Mouse (Mus musculus) lung, embryonic 16.5 days (tissue): ENCODE measurements around the gene Pdf. TPM values are rescaled to one million over a fixed set of nuclear protein-coding genes. Genes with fewer than 3 reads are reported as not detected.
"Not testable (repeated sequence)": the region's sequence is repeated elsewhere in the genome, so short reads cannot be mapped to it uniquely, and the experiment has no call there.

Source experiments
- ATAC-seq: fragments of 200-750 bp; cut with Nextera tagmentation; 2 replicates; pipeline ENCODE4 v1.8.0; 2017; ENCODE audit warnings: low read depth, mild to moderate bottlenecking, moderate library complexity
- H3K27ac ChIP-seq: fragments of 300-500 bp; sonication (generic); 2 replicates; pipeline ENCODE4 v1.5.1; 2014; ENCODE audit warnings: mild to moderate bottlenecking, control low read depth, low read length
- H3K27me3 ChIP-seq: fragments of 300-500 bp; sonication (generic); 2 replicates; pipeline ENCODE4 v1.6.1; 2014; ENCODE audit warnings: low read depth, low read length, mixed read lengths; ENCODE audit not compliant: control insufficient read depth, insufficient read depth
- H3K36me3 ChIP-seq: fragments of 300-500 bp; sonication (generic); 2 replicates; pipeline ENCODE4 v1.6.1; 2014; ENCODE audit warnings: low read length; ENCODE audit not compliant: control insufficient read depth, insufficient read depth
- H3K4me1 ChIP-seq: fragments of 300-500 bp; sonication (generic); replicated peaks from 2 replicates; pipeline ENCODE4 v1.6.1; 2014; ENCODE audit warnings: low read length, mixed read lengths; ENCODE audit not compliant: control insufficient read depth, insufficient read depth
- H3K4me2 ChIP-seq: fragments of 300-500 bp; sonication (generic); 2 replicates; pipeline ENCODE4 v1.6.1; 2014; ENCODE audit warnings: low read depth, low read length, control low read depth
- H3K4me3 ChIP-seq: fragments of 300-500 bp; sonication (generic); 2 replicates; pipeline ENCODE4 v1.5.1; 2014; ENCODE audit warnings: mild to moderate bottlenecking, low read length, control low read depth
- H3K9ac ChIP-seq: fragments of 300-500 bp; sonication (generic); 2 replicates; pipeline ENCODE4 v1.6.1; 2014; ENCODE audit warnings: low read length, control low read depth
- H3K9me3 ChIP-seq: fragments of 300-500 bp; sonication (generic); 2 replicates; pipeline ENCODE4 v1.6.1; 2016; ENCODE audit warnings: low read length; ENCODE audit not compliant: control insufficient read depth
- WGBS: fragments of 180-500 bp; shearing (Covaris S2); extraction: QIAGEN DNeasy Blood & Tissue Kit; methylation state at CpG from one replicate; pipeline ENCODE4 v1.1.7; 2014; 5-methylcytosine and 5-hydroxymethylcytosine counted together
- polyA plus RNA-seq: library from polyadenylated mRNA; unstranded; fragments of >200 nt; fragmentation: Nextera tagmentation; extraction: Ambion mirVana; gene quantifications from 2 replicates; pipeline ENCODE4 v1.2.1, GENCODE M21; 2015

The Pdf gene
- polyA plus RNA-seq, 1 experiment from 2014 or later: 35.5 TPM

DNA sequence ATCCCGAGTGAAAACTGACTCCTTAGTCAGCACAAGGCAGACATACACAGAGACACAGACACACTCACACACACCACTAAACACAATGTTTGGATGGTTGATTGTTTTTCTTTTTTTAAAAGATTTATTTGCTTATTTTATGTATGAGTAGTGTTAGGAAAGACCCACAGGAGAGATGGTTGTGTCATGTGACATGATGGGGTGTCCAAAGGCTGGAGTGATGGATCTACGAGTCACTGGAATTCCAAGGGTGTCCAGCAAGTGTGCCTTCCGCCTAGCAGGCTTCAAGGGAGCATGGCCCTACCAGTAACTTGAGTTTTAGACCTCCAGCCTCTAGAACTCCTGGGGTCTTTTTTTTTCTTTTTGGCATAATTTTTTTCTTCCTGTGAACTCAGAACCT lies 19.1 kb downstream of the Pdf start:
- no peak overlapping the region for H3K4me3 ChIP-seq
- no peaks in the 10 kb centered on the region for H3K36me3 ChIP-seq
- H3K4me2 ChIP-seq: no peak overlapping the region
- H3K4me1 ChIP-seq: peaks cover 17% of the 10 kb centered on the region
- H3K9me3 ChIP-seq: no peaks in the 10 kb centered on the region
- no peaks in the 10 kb centered on the region for H3K27me3 ChIP-seq
- no peak overlapping the region for H3K27ac ChIP-seq
- WGBS: 55% methylated on average over 3 of the region's 3 CpGs
- H3K9ac ChIP-seq: no peak overlapping the region
- no peak for ATAC-seq

DNA sequence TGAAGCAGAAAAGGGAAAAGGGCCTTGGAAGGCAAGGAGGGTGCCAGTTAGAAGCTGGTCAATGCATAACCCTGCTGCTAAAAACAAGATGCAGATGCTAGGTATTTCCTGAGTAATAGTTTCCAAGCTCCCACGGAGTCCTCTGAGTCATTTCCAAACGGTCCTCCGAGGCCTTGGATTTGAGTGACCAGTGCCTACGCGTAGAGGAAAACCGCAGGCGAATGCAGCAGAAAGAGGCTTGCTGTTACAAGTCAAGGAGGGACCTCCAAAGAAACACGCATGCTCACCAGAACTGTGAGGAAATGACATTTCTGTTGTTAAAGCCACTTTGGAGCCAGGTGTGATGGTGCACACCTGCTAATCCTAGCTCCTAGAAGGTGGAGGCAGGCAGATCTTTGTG lies 24.9 kb downstream of the Pdf start:
- H3K36me3 ChIP-seq: no peaks in the 10 kb centered on the region
- H3K9me3 ChIP-seq: no peaks in the 10 kb centered on the region
- no peak for ATAC-seq
- no peak overlapping the region for H3K27ac ChIP-seq
- no peaks in the 10 kb centered on the region for H3K27me3 ChIP-seq
- no peak overlapping the region for H3K4me2 ChIP-seq
- no peaks in the 10 kb centered on the region for H3K4me1 ChIP-seq
- H3K4me3 ChIP-seq: no peak overlapping the region
- 89% methylated on average over 8 of the region's 8 CpGs for WGBS
- H3K9ac ChIP-seq: no peak overlapping the region

DNA sequence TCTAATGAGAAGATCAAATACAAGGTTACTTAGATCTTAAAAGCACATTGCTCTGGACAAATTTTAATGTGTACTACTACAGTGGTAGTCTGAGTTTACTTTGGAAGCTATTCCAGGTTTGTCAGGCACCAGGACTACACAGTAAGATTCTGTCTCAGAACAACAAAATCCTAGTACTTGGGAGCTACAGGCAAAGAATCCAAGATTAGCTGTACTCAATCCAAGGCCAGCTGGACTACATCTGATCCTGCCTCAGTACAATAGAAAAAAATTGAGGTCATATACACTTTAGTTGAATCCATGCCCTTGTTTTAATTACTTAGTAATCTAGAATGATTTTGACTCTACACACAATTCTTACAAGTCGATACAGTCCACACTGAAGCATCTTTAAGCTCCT lies 33.5 kb downstream of the Pdf start:
- Histone ChIP-seq H3K27me3 (no peaks in the 10 kb centered on the region), H3K36me3 (peaks cover 5% of the 10 kb centered on the region; the same call in 1 of the 2 replicates), H3K9me3 (no peaks in the 10 kb centered on the region), H3K27ac (no peak overlapping the region), H3K4me2 (no peak overlapping the region), H3K9ac (no peak overlapping the region), H3K4me1 (no peaks in the 10 kb centered on the region), H3K4me3 (no peak overlapping the region)
- 73% methylated on average over 1 of the region's 1 CpGs for WGBS
- ATAC-seq: peak; percentile 60; the same call in 1 of the 2 replicates

DNA sequence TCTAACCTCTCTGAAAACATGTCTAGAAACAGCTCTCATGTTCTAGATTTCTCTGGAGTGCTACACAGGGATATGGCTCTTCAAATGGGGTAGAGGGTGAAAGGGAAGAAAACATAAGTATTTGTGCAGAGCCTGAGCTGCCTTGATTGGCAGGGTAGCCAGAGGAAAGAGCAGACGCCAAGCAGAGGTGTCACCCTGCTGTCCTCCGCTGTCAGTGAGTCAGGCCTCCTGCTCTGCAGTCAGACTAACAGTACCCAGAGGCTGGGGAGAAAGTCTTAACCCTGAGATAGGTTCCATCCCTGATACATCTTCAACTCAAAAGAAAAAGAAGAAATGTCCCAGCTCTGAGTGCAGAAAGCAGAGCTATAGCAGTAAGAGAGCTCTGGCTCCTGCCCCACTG lies 35.7 kb downstream of the Pdf start:
- ATAC-seq: no peak
- H3K27me3 ChIP-seq: no peaks in the 10 kb centered on the region
- no peak overlapping the region for H3K27ac ChIP-seq
- no peak overlapping the region for H3K4me2 ChIP-seq
- peaks cover 10% of the 10 kb centered on the region; the same call in 1 of the 2 replicates for H3K36me3 ChIP-seq
- no peaks in the 10 kb centered on the region for H3K9me3 ChIP-seq
- H3K4me1 ChIP-seq: no peaks in the 10 kb centered on the region
- 78% methylated on average over 2 of the region's 2 CpGs for WGBS
- H3K9ac ChIP-seq: no peak overlapping the region
- H3K4me3 ChIP-seq: no peak overlapping the region

DNA sequence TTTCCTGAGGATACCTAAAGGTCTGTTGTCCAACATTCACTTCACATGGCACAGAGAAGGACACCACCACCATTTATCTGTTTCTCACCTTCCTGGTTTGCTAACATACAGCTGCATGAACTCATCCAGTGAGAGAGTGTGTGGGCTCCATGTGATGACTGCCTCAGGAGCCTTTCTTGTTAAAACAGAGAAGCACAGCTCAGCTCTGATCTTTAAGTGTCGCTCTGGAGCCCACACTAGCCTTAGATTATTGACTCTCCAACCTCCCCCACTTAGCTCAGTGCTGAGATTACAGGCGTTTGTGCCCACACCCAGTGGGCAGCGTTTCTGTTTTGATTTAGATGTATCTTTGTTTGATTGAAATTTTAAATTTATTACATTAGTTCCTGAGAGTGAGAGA lies 40.6 kb downstream of the Pdf start:
- Histone ChIP-seq H3K27ac (no peak overlapping the region), H3K4me2 (no peak overlapping the region), H3K9ac (no peak overlapping the region), H3K4me1 (no peaks in the 10 kb centered on the region), H3K4me3 (no peak overlapping the region), H3K36me3 (peaks cover 13% of the 10 kb centered on the region; the same call in 1 of the 2 replicates), H3K9me3 (no peaks in the 10 kb centered on the region), H3K27me3 (no peaks in the 10 kb centered on the region)
- no peak for ATAC-seq
- 69% methylated on average over 3 of the region's 3 CpGs for WGBS

DNA sequence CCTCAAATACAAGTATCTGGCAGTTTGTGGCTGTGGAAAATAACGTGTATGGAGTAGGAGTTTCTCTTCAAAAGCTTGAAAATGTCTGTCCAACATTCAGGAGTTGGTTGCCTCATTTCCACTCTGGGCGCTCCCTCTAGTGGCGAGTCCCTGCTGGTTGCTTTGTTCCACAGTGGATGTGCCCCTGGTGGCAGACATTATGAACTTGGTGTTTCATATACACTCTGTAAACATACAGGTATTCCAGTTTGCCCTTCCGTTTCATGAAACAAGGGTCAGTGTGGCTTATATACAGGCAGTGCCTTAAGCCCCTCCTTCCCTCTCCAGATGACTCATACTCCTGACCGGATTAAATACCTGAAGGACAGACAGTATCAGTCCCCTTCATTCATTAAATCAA lies 45.9 kb downstream of the Pdf start:
- no peak overlapping the region for H3K4me2 ChIP-seq
- peaks cover 3% of the 10 kb centered on the region; the same call in 1 of the 2 replicates for H3K4me1 ChIP-seq
- H3K27ac ChIP-seq: no peak overlapping the region
- H3K27me3 ChIP-seq: no peaks in the 10 kb centered on the region
- peaks cover 3% of the 10 kb centered on the region; the same call in 1 of the 2 replicates for H3K36me3 ChIP-seq
- no peak overlapping the region for H3K4me3 ChIP-seq
- no peak overlapping the region for H3K9ac ChIP-seq
- 23% methylated on average over 5 of the region's 5 CpGs for WGBS
- no peaks in the 10 kb centered on the region for H3K9me3 ChIP-seq
- peak; percentile 81 for ATAC-seq

DNA sequence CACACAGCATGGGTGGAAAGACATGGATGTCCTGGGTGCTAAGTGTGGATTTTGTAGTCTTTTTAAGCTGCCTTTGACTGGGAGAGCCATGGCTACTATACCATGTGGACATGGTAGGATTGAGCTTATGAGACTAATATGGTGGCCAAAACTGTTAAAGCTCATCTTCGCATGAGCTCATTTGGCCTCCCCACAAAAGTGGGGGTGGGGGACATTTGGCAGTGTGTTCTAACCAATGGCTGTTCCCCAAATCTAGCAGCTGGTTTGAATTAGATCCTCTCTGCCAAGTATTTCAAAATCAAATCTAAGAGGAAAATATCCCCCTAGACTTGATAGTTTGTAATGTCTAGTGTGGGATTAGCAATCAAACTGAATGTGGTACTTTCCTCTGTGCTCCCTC lies 49.3 kb downstream of the Pdf start:
- ATAC-seq: peak; percentile 80
- H3K36me3 ChIP-seq: peaks cover 3% of the 10 kb centered on the region; the same call in 1 of the 2 replicates
- no peaks in the 10 kb centered on the region for H3K27me3 ChIP-seq
- H3K4me2 ChIP-seq: no peak overlapping the region
- H3K9me3 ChIP-seq: no peaks in the 10 kb centered on the region
- WGBS: 45% methylated on average over 1 of the region's 1 CpGs
- H3K4me3 ChIP-seq: no peak overlapping the region
- peaks cover 3% of the 10 kb centered on the region; the same call in 1 of the 2 replicates for H3K4me1 ChIP-seq
- H3K9ac ChIP-seq: no peak overlapping the region
- 0 out of 2 replicates have a peak overlapping the region, but pooled peaks have one; percentile 11 for H3K27ac ChIP-seq

DNA sequence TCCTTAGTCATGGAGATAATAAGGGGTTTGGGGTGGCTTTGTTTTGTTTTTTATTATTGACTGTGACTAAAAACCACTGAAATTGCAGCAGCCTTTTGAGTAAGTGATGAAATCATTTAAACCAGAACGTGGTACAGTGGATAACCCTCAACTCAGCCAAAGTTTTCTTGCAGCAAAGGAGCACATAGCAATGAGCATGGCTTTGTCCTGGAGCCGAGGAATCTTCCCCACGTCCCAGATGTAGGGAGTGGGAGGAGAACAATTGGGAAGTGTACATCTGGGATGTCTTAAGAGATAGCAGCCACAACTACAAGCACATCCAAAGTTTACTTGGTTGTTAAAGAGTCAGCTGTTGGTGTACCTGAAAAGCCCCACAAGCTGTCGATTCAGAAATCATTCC lies 51.0 kb downstream of the Pdf start:
- peaks cover 3% of the 10 kb centered on the region; the same call in 1 of the 2 replicates for H3K4me1 ChIP-seq
- H3K9me3 ChIP-seq: no peaks in the 10 kb centered on the region
- no peak for ATAC-seq
- H3K9ac ChIP-seq: no peak overlapping the region
- H3K36me3 ChIP-seq: peaks cover 7% of the 10 kb centered on the region
- WGBS: 83% methylated on average over 4 of the region's 4 CpGs
- no peak overlapping the region for H3K4me2 ChIP-seq
- H3K4me3 ChIP-seq: no peak overlapping the region
- no peaks in the 10 kb centered on the region for H3K27me3 ChIP-seq
- no peak overlapping the region for H3K27ac ChIP-seq

DNA sequence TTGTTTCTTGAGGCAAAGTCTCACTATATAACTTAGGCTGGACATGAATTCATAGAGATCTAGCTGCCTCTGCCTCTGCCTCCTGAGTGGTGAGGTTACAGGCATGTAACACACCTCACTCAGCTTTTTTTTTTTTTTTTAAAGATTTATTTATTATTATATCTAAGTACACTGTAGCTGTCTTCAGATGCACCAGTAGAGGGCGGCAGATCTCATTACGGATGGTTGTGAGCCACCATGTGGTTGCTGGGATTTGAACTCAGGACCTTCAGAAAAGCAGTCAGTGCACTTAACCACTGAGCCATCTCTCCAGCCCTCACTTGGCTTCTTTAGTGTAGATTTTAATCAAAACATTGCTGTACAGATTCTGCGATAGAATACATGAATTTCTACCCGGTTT lies 52.1 kb downstream of the Pdf start:
- H3K9me3 ChIP-seq, H3K4me3 ChIP-seq, H3K4me1 ChIP-seq, H3K27me3 ChIP-seq, H3K4me2 ChIP-seq, H3K9ac ChIP-seq, ATAC-seq, H3K27ac ChIP-seq, H3K36me3 ChIP-seq: not testable (repeated sequence)
- 82% methylated on average over 4 of the region's 4 CpGs for WGBS
